ENCODE assay signal across 8 mouse cellular contexts in genomic region chr13:111685751-111686462, GRCm38 (mm10). TPM values are rescaled to one million over a fixed set of nuclear protein-coding genes. Genes with fewer than 3 reads are reported as not detected.
A peak's percentile ranks its signal among the peaks of the same experiment; 100 is the strongest.
DNase-seq lines count a peak whose midpoint lies in the region; ATAC-seq and TF ChIP-seq lines count a peak whose summit lies in the region.

No protein-coding gene starts in this region.

- peaks cover 9% of the 10 kb centered on the region for H3K36me3 ChIP-seq in embryonic facial prominence, embryonic 14.5 days (ENCODE audit: control insufficient read depth, insufficient read depth, low read length)
- peaks cover under 1% of the 10 kb centered on the region; the same call in 1 of the 2 replicates for H3K36me3 ChIP-seq in limb, embryonic 14.5 days (ENCODE audit: control insufficient read depth, insufficient read depth, low read length)
- no peaks in the 10 kb centered on the region for H3K36me3 ChIP-seq in midbrain, embryonic 16.5 days (ENCODE audit: control insufficient read depth, insufficient read depth, low read length)

- H3K27ac ChIP-seq in bone marrow, adult 2 months (ENCODE audit: control insufficient read depth, insufficient read depth, low read depth, low read length, poor library complexity) = peak overlapping the region; percentile 96
- H3K27ac ChIP-seq in embryonic facial prominence, embryonic 14.5 days (replicated peaks; ENCODE audit: low read depth, low read length) = peak overlapping the region; percentile 99
- H3K27ac ChIP-seq in limb, embryonic 14.5 days (replicated peaks; ENCODE audit: low read depth, low read length) = peak overlapping the region; percentile 98
- peak overlapping the region; percentile 96 for H3K27ac ChIP-seq in midbrain, embryonic 16.5 days (ENCODE audit: low read length)

- H3K4me1 ChIP-seq in bone marrow, adult 2 months (ENCODE audit: control insufficient read depth, insufficient read depth, low read length) = no peaks in the 10 kb centered on the region
- peaks cover 9% of the 10 kb centered on the region; the same call in 1 of the 2 replicates for H3K4me1 ChIP-seq in embryonic facial prominence, embryonic 14.5 days (ENCODE audit: control insufficient read depth, insufficient read depth, low read length)
- H3K4me1 ChIP-seq in limb, embryonic 14.5 days (ENCODE audit: control insufficient read depth, insufficient read depth, low read length) = peaks cover 3% of the 10 kb centered on the region; the same call in 1 of the 2 replicates
- peaks cover 12% of the 10 kb centered on the region for H3K4me1 ChIP-seq in midbrain, embryonic 16.5 days (ENCODE audit: control insufficient read depth, insufficient read depth, low read length)

- H3K4me2 ChIP-seq in embryonic facial prominence, embryonic 14.5 days (ENCODE audit: low read depth, low read length) = peak overlapping the region; percentile 86
- H3K4me2 ChIP-seq in limb, embryonic 14.5 days (replicated peaks; ENCODE audit: low read depth, low read length, severe bottlenecking) = peak overlapping the region; percentile 65
- H3K4me2 ChIP-seq in midbrain, embryonic 16.5 days (ENCODE audit: low read length) = peak overlapping the region; percentile 71

- peak; percentile 85 for DNase-seq in A20 (ENCODE audit: low read depth, low spot score)
- peak; percentile 94 for DNase-seq in embryonic facial prominence, embryonic 14.5 days (ENCODE audit: low spot score)
- peak; percentile 78 for DNase-seq in heart, adult 8-10 months (ENCODE audit: low spot score)
- peak; percentile 85 for DNase-seq in kidney, adult 9 months
- DNase-seq in limb, embryonic 14.5 days (ENCODE audit: low spot score) = peak; percentile 90
- peak; percentile 85 to 88 for DNase-seq in spleen, postnatal 10 days (ENCODE audit: low spot score in 2 of 2)

- no peaks in the 10 kb centered on the region for H3K27me3 ChIP-seq in embryonic facial prominence, embryonic 14.5 days (replicated peaks; ENCODE audit: control insufficient read depth, insufficient read depth, low read length)
- H3K27me3 ChIP-seq in limb, embryonic 14.5 days (ENCODE audit: control insufficient read depth, insufficient read depth, low read length) = no peaks in the 10 kb centered on the region
- H3K27me3 ChIP-seq in midbrain, embryonic 16.5 days (ENCODE audit: control insufficient read depth, insufficient read depth, low read depth, low read length) = no peaks in the 10 kb centered on the region

- peak; percentile 96 for ATAC-seq in embryonic facial prominence, embryonic 14.5 days (ENCODE audit: low read depth)
- peak; percentile 90 for ATAC-seq in limb, embryonic 14.5 days (ENCODE audit: low FRiP score, low read depth)
- ATAC-seq in midbrain, embryonic 16.5 days = peak; percentile 97

- TF ChIP-seq POLR2A in bone marrow, adult 2 months (IDR thresholded peaks at IDR 0.05; ENCODE audit: borderline replicate concordance, control insufficient read depth, low read depth, low read length) = peak; percentile 75
- TF ChIP-seq POLR2A in limb, embryonic 14.5 days (IDR thresholded peaks at IDR 0.05; ENCODE audit: borderline replicate concordance, extremely low read depth, insufficient read depth, insufficient read length) = peak; percentile 58; the same call in 1 of the 2 replicates

- peak overlapping the region; percentile 82 for H3K4me3 ChIP-seq in bone marrow, adult 2 months (replicated peaks; ENCODE audit: control insufficient read depth, low read depth, low read length)
- peak overlapping the region; percentile 91 for H3K4me3 ChIP-seq in embryonic facial prominence, embryonic 14.5 days (ENCODE audit: low read depth, low read length)
- peak overlapping the region; percentile 94 for H3K4me3 ChIP-seq in limb, embryonic 14.5 days (replicated peaks; ENCODE audit: low read length)
- peak overlapping the region; percentile 98 for H3K4me3 ChIP-seq in midbrain, embryonic 16.5 days (ENCODE audit: low read depth, low read length)

- under 1% methylated on average over 83 of the region's 86 CpGs for WGBS in bone marrow, adult 2 months
- WGBS in embryonic facial prominence, embryonic 14.5 days = 1% methylated on average over 20 of the region's 86 CpGs
- WGBS in limb, embryonic 14.5 days = 3% methylated on average over 39 of the region's 86 CpGs
- WGBS in midbrain, embryonic 16.5 days = under 1% methylated on average over 52 of the region's 86 CpGs

- peak overlapping the region; percentile 95 for H3K9ac ChIP-seq in embryonic facial prominence, embryonic 14.5 days (ENCODE audit: low read depth, low read length)
- H3K9ac ChIP-seq in limb, embryonic 14.5 days (ENCODE audit: low read depth, low read length, severe bottlenecking) = peak overlapping the region; percentile 99
- H3K9ac ChIP-seq in midbrain, embryonic 16.5 days (ENCODE audit: low read depth, low read length) = peak overlapping the region; percentile 94

- no peak for TF ChIP-seq CTCF in bone marrow, adult 2 months (IDR thresholded peaks at IDR 0.05; ENCODE audit: control insufficient read depth, insufficient read depth, low read length)

- H3K9me3 ChIP-seq in embryonic facial prominence, embryonic 14.5 days (ENCODE audit: control insufficient read depth, low read length) = no peaks in the 10 kb centered on the region
- H3K9me3 ChIP-seq in limb, embryonic 14.5 days (ENCODE audit: control insufficient read depth, low read length) = no peaks in the 10 kb centered on the region
- H3K9me3 ChIP-seq in midbrain, embryonic 16.5 days (replicated peaks; ENCODE audit: control insufficient read depth, low read length, poor library complexity, severe bottlenecking) = no peaks in the 10 kb centered on the region

RNA-seq across cellular contexts. Expression of gene Mier3, which starts 5.1 kb away (rescaled TPM):
- polyA plus RNA-seq in bone marrow, adult 2 months (2011; ENCODE audit: insufficient read depth, insufficient read length, low replicate concordance, missing spikeins) = 15.3 and 22.4 TPM in 2 replicates
- 28.4 and 28.7 TPM in 2 replicates for polyA plus RNA-seq in embryonic facial prominence, embryonic 14.5 days (2014; fragmentation: Nextera tagmentation; extraction: Ambion mirVana)
- 10 to 100 TPM; 12.6 to 17.2 (median 13.9) TPM for total RNA-seq in heart, adult 8-10 months (2022)
- 23.3 and 25.7 TPM in 2 replicates for polyA plus RNA-seq in limb, embryonic 14.5 days (2012; rRNA removed)
- polyA plus RNA-seq in limb, embryonic 14.5 days (2014; fragmentation: Nextera tagmentation; extraction: Ambion mirVana) = 31.2 and 33.2 TPM in 2 replicates
- polyA plus RNA-seq in midbrain, embryonic 16.5 days (2015; fragmentation: Nextera tagmentation; extraction: Ambion mirVana) = 18.9 and 19.5 TPM in 2 replicates

Comparison
In these comparisons a context has a peak if more than half of its experiments do, and no peak if none do; other contexts are left out.
1. Peak in every context shown above with its lines: DNase-seq, ATAC-seq, H3K4me3 ChIP-seq and H3K27ac ChIP-seq.